Mouse (Mus musculus): ENCODE results near the gene Nfic. TPM values are rescaled to one million over a fixed set of nuclear protein-coding genes. Genes with fewer than 3 reads are reported as not detected.

Gene Nfic
- polyA plus RNA-seq, 2 experiments = 1.3 to 4.6 TPM

DNA sequence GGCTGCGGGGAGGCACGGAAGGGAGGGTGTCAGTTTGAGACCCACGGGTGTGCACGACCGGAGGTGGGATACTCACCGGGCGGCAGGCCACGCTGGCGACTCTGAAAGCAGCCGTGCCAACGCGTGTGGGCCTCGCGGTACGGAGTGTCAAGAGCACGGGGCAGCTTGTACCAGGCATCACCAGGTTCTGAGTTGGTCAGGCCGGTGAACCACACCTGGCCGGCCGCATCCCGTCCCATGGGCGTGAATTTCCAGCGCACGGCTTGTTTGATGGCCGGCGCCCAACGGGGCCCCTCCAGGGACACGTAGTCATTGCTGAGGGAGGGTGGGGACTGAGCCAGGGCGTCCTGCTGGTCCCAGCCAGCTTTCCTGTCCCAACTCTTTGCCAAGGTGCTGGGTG lies 90.8 kb downstream of the Nfic start:
- H3K27me3 ChIP-seq (ENCODE audit: control insufficient read depth, insufficient read depth, low read length) = no peaks in the 10 kb centered on the region
- no peak for DNase-seq (ENCODE audit: low read depth in 3 of 3, low spot score in 3 of 3)
- TF ChIP-seq EP300 (IDR thresholded peaks at IDR 0.05; ENCODE audit: low read depth) (no peak), CTCF (IDR thresholded peaks at IDR 0.05; ENCODE audit: low read depth) (no peak)
- 50% methylated on average over 28 of the region's 28 CpGs for WGBS (ENCODE audit: insufficient replicate concordance)
- ATAC-seq (ENCODE audit: insufficient read depth) = no peak
- peak overlapping the region; percentile 45 for H3K27ac ChIP-seq
- H3K4me3 ChIP-seq (ENCODE audit: insufficient read depth in 1 of 2, low read depth in 2 of 2, low read length in 2 of 2) = no peak overlapping the region
- H3K36me3 ChIP-seq (replicated peaks; ENCODE audit: control insufficient read depth, insufficient read depth, low read depth) = peaks cover 60% of the 10 kb centered on the region
- no peak overlapping the region for H3K9ac ChIP-seq (replicated peaks)
- H3K9me3 ChIP-seq (ENCODE audit: control insufficient read depth, low read length) = no peaks in the 10 kb centered on the region
- H3K4me1 ChIP-seq (replicated peaks; ENCODE audit: control insufficient read depth in 2 of 2, insufficient read depth in 2 of 2, low read length in 1 of 2) = peaks cover 46 to 49% of the 10 kb centered on the region in 2 experiments
- peak overlapping the region; percentile 82; the same call in 1 of the 2 replicates for H3K4me2 ChIP-seq (ENCODE audit: low read depth)

DNA sequence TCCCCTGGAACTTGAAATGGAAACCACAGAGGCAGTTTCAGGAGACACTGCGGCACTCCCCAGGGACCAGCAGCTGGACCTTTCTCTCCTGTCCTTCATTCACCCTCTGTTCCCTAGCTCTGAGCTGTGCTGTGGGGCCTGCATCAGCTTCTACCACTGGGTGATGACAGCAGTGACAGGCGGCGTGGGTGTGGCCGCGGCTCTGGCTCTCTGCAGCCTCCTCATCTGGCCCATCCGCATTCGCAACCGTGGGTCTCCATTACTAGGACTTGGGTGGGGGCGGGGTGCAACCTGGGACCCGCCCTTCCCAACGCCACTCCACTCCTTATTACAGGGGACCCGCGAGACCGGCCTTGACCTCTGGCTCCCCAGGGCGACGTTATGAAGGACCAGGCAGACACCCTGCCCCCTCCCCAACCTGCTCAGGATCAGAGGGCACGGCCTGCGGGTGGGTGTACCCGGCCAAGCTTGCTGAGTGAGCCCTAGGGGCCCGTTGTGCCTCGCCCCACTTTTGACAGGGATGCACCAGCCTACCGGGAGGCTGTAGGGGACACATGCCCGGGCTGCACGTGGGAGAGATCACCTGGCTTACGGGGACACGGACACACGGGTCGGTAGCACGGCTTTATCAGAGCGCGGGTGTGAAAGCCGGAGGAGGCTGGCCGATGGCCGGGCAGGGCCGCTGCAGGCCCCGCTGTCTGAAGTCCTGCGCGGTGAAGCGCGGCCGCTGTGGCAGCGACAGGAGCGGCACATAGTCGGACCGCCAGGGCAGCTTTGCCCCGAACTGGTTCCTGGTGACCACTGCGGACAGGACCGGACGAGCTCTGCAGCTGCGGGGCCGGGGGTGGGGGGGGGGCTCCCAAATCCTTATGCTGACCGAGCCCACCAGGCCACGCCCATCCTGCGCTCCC lies 91.7 kb downstream of the Nfic start:
- DNase-seq (ENCODE audit: low read depth in 3 of 3, low spot score in 3 of 3) (no peak), ATAC-seq (ENCODE audit: insufficient read depth) (0 out of 2 replicates have a peak, but pooled peaks have one; percentile 9)
- H3K27ac ChIP-seq = peak overlapping the region; percentile 86
- H3K27me3 ChIP-seq (ENCODE audit: control insufficient read depth, insufficient read depth, low read length) = no peaks in the 10 kb centered on the region
- WGBS (ENCODE audit: insufficient replicate concordance) = 60% methylated on average over 54 of the region's 54 CpGs
- peak overlapping the region; percentile 82 for H3K4me2 ChIP-seq (ENCODE audit: low read depth)
- TF ChIP-seq CTCF (IDR thresholded peaks at IDR 0.05; ENCODE audit: low read depth) = no peak
- no peak for TF ChIP-seq EP300 (IDR thresholded peaks at IDR 0.05; ENCODE audit: low read depth)
- peak overlapping the region; percentile 71 for H3K9ac ChIP-seq (replicated peaks)
- H3K4me3 ChIP-seq (ENCODE audit: insufficient read depth in 1 of 2, low read depth in 2 of 2, low read length in 2 of 2) = peak overlapping the region in 1 of 2 experiments; percentile 18; a peak in 2 of 4 replicates
- H3K9me3 ChIP-seq (ENCODE audit: control insufficient read depth, low read length) = no peaks in the 10 kb centered on the region
- peaks cover 50% of the 10 kb centered on the region for H3K36me3 ChIP-seq (replicated peaks; ENCODE audit: control insufficient read depth, insufficient read depth, low read depth)
- peaks cover 55% of the 10 kb centered on the region in 2 experiments for H3K4me1 ChIP-seq (replicated peaks; ENCODE audit: control insufficient read depth in 2 of 2, insufficient read depth in 2 of 2, low read length in 1 of 2)

DNA sequence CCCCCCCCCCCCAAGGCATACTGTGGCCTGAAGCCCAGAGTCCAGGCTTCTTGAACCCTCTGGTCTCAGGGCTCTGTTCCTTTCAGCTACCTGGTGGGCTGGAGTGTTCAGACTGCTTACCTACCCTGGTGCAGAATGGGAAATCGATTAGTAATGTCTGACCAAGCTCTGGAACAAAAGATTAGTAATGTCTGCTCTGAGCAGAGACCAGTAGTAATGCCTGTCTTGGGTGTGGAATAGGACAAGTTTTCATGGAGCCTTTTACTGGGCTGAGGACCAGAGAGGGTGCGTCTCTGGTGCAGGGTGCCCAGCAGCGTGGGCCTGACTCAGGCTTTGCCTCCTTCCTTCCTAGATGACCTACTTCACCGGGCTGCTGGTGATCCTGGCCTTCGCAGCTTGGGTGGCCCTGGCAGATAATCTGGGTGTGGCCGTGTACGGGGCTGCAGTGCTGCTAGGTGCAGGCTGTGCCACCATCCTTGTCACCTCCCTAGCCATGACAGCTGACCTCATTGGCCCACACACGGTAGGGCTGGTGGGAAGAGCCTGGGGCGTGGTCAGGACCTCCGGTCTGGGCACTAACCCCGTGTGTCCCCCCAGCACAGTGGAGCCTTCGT lies 93.0 kb downstream of the Nfic start:
- peaks cover 59% of the 10 kb centered on the region in 2 experiments for H3K4me1 ChIP-seq (replicated peaks; ENCODE audit: control insufficient read depth in 2 of 2, insufficient read depth in 2 of 2, low read length in 1 of 2)
- H3K36me3 ChIP-seq (replicated peaks; ENCODE audit: control insufficient read depth, insufficient read depth, low read depth) = peaks cover 38% of the 10 kb centered on the region
- ATAC-seq (ENCODE audit: insufficient read depth) = peak; percentile 83
- no peaks in the 10 kb centered on the region for H3K9me3 ChIP-seq (ENCODE audit: control insufficient read depth, low read length)
- peak overlapping the region; percentile 86 for H3K27ac ChIP-seq
- peak overlapping the region; percentile 82 for H3K4me2 ChIP-seq (ENCODE audit: low read depth)
- peak; percentile 79 to 82 (median 81) for DNase-seq (ENCODE audit: low read depth in 3 of 3, low spot score in 3 of 3)
- no peaks in the 10 kb centered on the region for H3K27me3 ChIP-seq (ENCODE audit: control insufficient read depth, insufficient read depth, low read length)
- peak overlapping the region; percentile 6 to 20; a peak in 3 of 4 replicates for H3K4me3 ChIP-seq (ENCODE audit: insufficient read depth in 1 of 2, low read depth in 2 of 2, low read length in 2 of 2)
- 21% methylated on average over 12 of the region's 12 CpGs for WGBS (ENCODE audit: insufficient replicate concordance)
- TF ChIP-seq EP300 (IDR thresholded peaks at IDR 0.05; ENCODE audit: low read depth) (peak; percentile 78), CTCF (IDR thresholded peaks at IDR 0.05; ENCODE audit: low read depth) (peak; percentile 4; the same call in 1 of the 2 replicates)
- H3K9ac ChIP-seq (replicated peaks) = peak overlapping the region; percentile 71

DNA sequence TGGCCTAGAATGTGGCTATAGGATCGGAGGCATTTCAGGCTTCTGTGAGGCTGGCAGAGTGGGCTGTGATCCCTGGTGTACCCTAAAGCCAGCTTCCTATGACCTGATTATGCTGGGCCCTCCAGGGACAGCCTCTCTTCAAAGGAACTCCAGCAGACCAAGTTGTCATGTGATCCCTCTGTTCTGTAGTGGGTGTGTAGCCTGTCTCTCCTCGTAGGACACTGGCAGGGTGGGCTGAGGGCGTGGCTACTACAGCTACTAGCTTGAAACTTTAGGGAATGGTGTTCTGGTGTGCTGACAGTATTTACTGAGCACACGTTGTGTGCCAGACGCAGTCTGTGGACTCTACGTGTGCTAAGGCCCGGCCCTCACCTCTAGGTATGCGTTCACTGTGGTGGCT lies 94.7 kb downstream of the Nfic start:
- no peak for ATAC-seq (ENCODE audit: insufficient read depth)
- peak overlapping the region; percentile 86 for H3K27ac ChIP-seq
- peaks cover 27% of the 10 kb centered on the region for H3K36me3 ChIP-seq (replicated peaks; ENCODE audit: control insufficient read depth, insufficient read depth, low read depth)
- no peak for DNase-seq (ENCODE audit: low read depth in 3 of 3, low spot score in 3 of 3)
- H3K4me2 ChIP-seq (ENCODE audit: low read depth) = peak overlapping the region; percentile 82
- H3K9ac ChIP-seq (replicated peaks) = peak overlapping the region; percentile 43
- no peak overlapping the region for H3K4me3 ChIP-seq (ENCODE audit: insufficient read depth in 1 of 2, low read depth in 2 of 2, low read length in 2 of 2)
- H3K27me3 ChIP-seq (ENCODE audit: control insufficient read depth, insufficient read depth, low read length) = no peaks in the 10 kb centered on the region
- WGBS (ENCODE audit: insufficient replicate concordance) = 74% methylated on average over 8 of the region's 8 CpGs
- H3K9me3 ChIP-seq (ENCODE audit: control insufficient read depth, low read length) = no peaks in the 10 kb centered on the region
- peaks cover 66 to 68% of the 10 kb centered on the region in 2 experiments for H3K4me1 ChIP-seq (replicated peaks; ENCODE audit: control insufficient read depth in 2 of 2, insufficient read depth in 2 of 2, low read length in 1 of 2)
- TF ChIP-seq CTCF (IDR thresholded peaks at IDR 0.05; ENCODE audit: low read depth) = no peak
- no peak for TF ChIP-seq EP300 (IDR thresholded peaks at IDR 0.05; ENCODE audit: low read depth)

DNA sequence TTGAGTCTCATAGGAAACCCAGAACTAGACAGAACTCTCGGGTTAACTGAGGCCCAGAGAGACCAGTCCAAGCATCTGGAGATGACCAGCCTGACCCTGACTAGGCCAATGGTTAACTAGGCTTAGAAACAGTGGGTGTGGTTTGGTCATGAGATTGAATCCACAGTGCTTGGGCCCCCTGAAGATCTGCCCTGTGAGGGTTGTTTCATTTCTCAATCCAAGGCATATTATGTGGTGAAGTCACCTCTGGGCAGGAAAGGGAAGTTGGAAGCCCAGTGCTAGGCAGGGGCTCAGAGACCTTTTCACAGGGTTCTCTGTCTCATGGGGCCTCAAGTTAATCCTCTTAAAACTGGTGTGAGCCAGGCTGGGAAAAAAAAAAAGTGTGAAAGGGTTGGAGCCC lies 96.6 kb downstream of the Nfic start:
- H3K27ac ChIP-seq = peak overlapping the region; percentile 86
- 32% methylated on average over 1 of the region's 1 CpGs for WGBS (ENCODE audit: insufficient replicate concordance)
- peaks cover 53 to 58% of the 10 kb centered on the region in 2 experiments for H3K4me1 ChIP-seq (replicated peaks; ENCODE audit: control insufficient read depth in 2 of 2, insufficient read depth in 2 of 2, low read length in 1 of 2)
- TF ChIP-seq EP300 (IDR thresholded peaks at IDR 0.05; ENCODE audit: low read depth) = no peak
- H3K4me2 ChIP-seq (ENCODE audit: low read depth) = peak overlapping the region; percentile 82
- no peaks in the 10 kb centered on the region for H3K9me3 ChIP-seq (ENCODE audit: control insufficient read depth, low read length)
- ATAC-seq (ENCODE audit: insufficient read depth) (no peak), DNase-seq (ENCODE audit: low read depth in 3 of 3, low spot score in 3 of 3) (no peak)
- H3K9ac ChIP-seq (replicated peaks) = peak overlapping the region; percentile 89
- H3K4me3 ChIP-seq (ENCODE audit: insufficient read depth in 1 of 2, low read depth in 2 of 2, low read length in 2 of 2) = peak overlapping the region; percentile 64 to 88
- peaks cover 24% of the 10 kb centered on the region for H3K36me3 ChIP-seq (replicated peaks; ENCODE audit: control insufficient read depth, insufficient read depth, low read depth)
- H3K27me3 ChIP-seq (ENCODE audit: control insufficient read depth, insufficient read depth, low read length) = no peaks in the 10 kb centered on the region
